Mouse (Mus musculus): ENCODE data around the gene Ccdc190.

- no peak for TF ChIP-seq CHD2 (IDR thresholded peaks at IDR 0.05; ENCODE audit: low read depth, low read length)
- no peak for TF ChIP-seq HCFC1 (IDR thresholded peaks at IDR 0.05; ENCODE audit: borderline replicate concordance, insufficient read depth, low read length)
Observed at GRCm38 (mm10) chr1:169951561-169951960, 23.1 kb downstream of the Ccdc190 start.

Data from ES-E14 (cell line).